Mouse (Mus musculus): ENCODE measurements around the gene Foxj1.
A peak's percentile ranks its signal among the peaks of the same experiment; 100 is the strongest.

The Foxj1 gene

GRCm38 (mm10) chr11:116342069-116342791 lies 7.0 kb upstream of the Foxj1 start:
- no peak for DNase-seq (ENCODE audit: low read depth)

- DNase-seq (ENCODE audit: low read depth) = no peak
These were observed 2.3 kb upstream of the Foxj1 start for GRCm38 (mm10) chr11:116337531-116337930.

GRCm38 (mm10) chr11:116337000-116337399 lies 1.8 kb upstream of the Foxj1 start:
- DNase-seq (ENCODE audit: low read depth) = no peak

- no peak for DNase-seq (ENCODE audit: low read depth)
These were observed 1.2 kb upstream of the Foxj1 start for GRCm38 (mm10) chr11:116336393-116336792.

- DNase-seq (ENCODE audit: low read depth) = no peak
These were observed 799 bp downstream of the Foxj1 start for GRCm38 (mm10) chr11:116334417-116334782.

GRCm38 (mm10) chr11:116333526-116334416 lies 1.4 kb downstream of the Foxj1 start:
- peak; percentile 11 for DNase-seq (ENCODE audit: low read depth)

- DNase-seq (ENCODE audit: low read depth) = no peak
These were observed 2.3 kb downstream of the Foxj1 start for GRCm38 (mm10) chr11:116332983-116333270.

- no peak for DNase-seq (ENCODE audit: low read depth)
These were observed 2.8 kb downstream of the Foxj1 start for GRCm38 (mm10) chr11:116332232-116332982.

GRCm38 (mm10) chr11:116330211-116330518 lies 5.0 kb downstream of the Foxj1 start:
- DNase-seq (ENCODE audit: low read depth) = no peak

GRCm38 (mm10) chr11:116329314-116330210 lies 5.6 kb downstream of the Foxj1 start:
- DNase-seq (ENCODE audit: low read depth) = no peak

- DNase-seq (ENCODE audit: low read depth) = no peak
These were observed 8.1 kb downstream of the Foxj1 start for GRCm38 (mm10) chr11:116326963-116327603.

GRCm38 (mm10) chr11:116318719-116319659 lies 16.2 kb downstream of the Foxj1 start:
- peak; percentile 95 for DNase-seq (ENCODE audit: low read depth)

GRCm38 (mm10) chr11:116312359-116312758 lies 22.8 kb downstream of the Foxj1 start:
- no peak for DNase-seq (ENCODE audit: low read depth)

- peak; percentile 68 for DNase-seq (ENCODE audit: low read depth)
These were observed 24.0 kb downstream of the Foxj1 start for GRCm38 (mm10) chr11:116311169-116311568.

- no peak for DNase-seq (ENCODE audit: low read depth)
These were observed 25.6 kb downstream of the Foxj1 start for GRCm38 (mm10) chr11:116309601-116310000.

- DNase-seq (ENCODE audit: low read depth) = peak; percentile 27
These were observed 27.3 kb downstream of the Foxj1 start for GRCm38 (mm10) chr11:116307762-116308531.

- no peak for DNase-seq (ENCODE audit: low read depth)
These were observed 28.0 kb downstream of the Foxj1 start, which contains the start of gene Exoc7 for GRCm38 (mm10) chr11:116307019-116307725. TSS of gene Exoc7 (minus strand) at chr11:116307233.

- peak; percentile 97 for DNase-seq (ENCODE audit: low read depth)
These were observed 28.8 kb downstream of the Foxj1 start for GRCm38 (mm10) chr11:116306126-116306982.
